Mouse (Mus musculus) thymus, postnatal 4 days (tissue): ENCODE measurements around the gene Eva1b.
"Not testable (repeated sequence)": the region's sequence is repeated elsewhere in the genome, so short reads cannot be mapped to it uniquely, and the experiment has no call there.

ENCODE experiments used
- DNase-seq: peaks from one replicate; pipeline ENCODE4 v3.0.0; 2021

Gene Eva1b

GRCm38 (mm10) chr4:126157562-126157961 lies 10.0 kb downstream of the Eva1b start:
- DNase-seq = peak; percentile 54

GRCm38 (mm10) chr4:126159455-126159854 lies 11.9 kb downstream of the Eva1b start:
- no peak for DNase-seq

GRCm38 (mm10) chr4:126160981-126161380 lies 13.4 kb downstream of the Eva1b start:
- no peak for DNase-seq

- no peak for DNase-seq
Measured at GRCm38 (mm10) chr4:126161456-126161855, 13.9 kb downstream of the Eva1b start.

- no peak for DNase-seq
Measured at GRCm38 (mm10) chr4:126161986-126162385, 14.4 kb downstream of the Eva1b start.

GRCm38 (mm10) chr4:126162544-126163066 lies 15.1 kb downstream of the Eva1b start:
- DNase-seq = peak; percentile 90

GRCm38 (mm10) chr4:126163067-126163659 lies 15.6 kb downstream of the Eva1b start, which contains the start of gene Sh3d21:
Gene Sh3d21 (minus strand): TSS chr4:126163491.
- no peak for DNase-seq

GRCm38 (mm10) chr4:126163685-126164084 lies 16.1 kb downstream of the Eva1b start:
- no peak for DNase-seq

- not testable (repeated sequence) for DNase-seq
Measured at GRCm38 (mm10) chr4:126165092-126165491, 17.5 kb downstream of the Eva1b start.

GRCm38 (mm10) chr4:126166084-126166483 lies 18.5 kb downstream of the Eva1b start:
- no peak for DNase-seq

- no peak for DNase-seq
Measured at GRCm38 (mm10) chr4:126168851-126169250, 21.3 kb downstream of the Eva1b start.

GRCm38 (mm10) chr4:126170737-126171136 lies 23.2 kb downstream of the Eva1b start:
- DNase-seq = not testable (repeated sequence)

GRCm38 (mm10) chr4:126173800-126174199 lies 26.3 kb downstream of the Eva1b start:
- DNase-seq = no peak

- not testable (repeated sequence) for DNase-seq
Measured at GRCm38 (mm10) chr4:126175980-126176379, 28.4 kb downstream of the Eva1b start.

GRCm38 (mm10) chr4:126181170-126181957 lies 33.8 kb downstream of the Eva1b start:
- DNase-seq = peak; percentile 57

- no peak for DNase-seq
Measured at GRCm38 (mm10) chr4:126183034-126183433, 35.5 kb downstream of the Eva1b start.

GRCm38 (mm10) chr4:126187096-126187495 lies 39.6 kb downstream of the Eva1b start:
- DNase-seq = no peak

GRCm38 (mm10) chr4:126190636-126191035 lies 43.1 kb downstream of the Eva1b start:
- no peak for DNase-seq

GRCm38 (mm10) chr4:126194216-126194615 lies 46.7 kb downstream of the Eva1b start:
- DNase-seq = no peak

- DNase-seq = no peak
Measured at GRCm38 (mm10) chr4:126194916-126195315, 47.4 kb downstream of the Eva1b start.

GRCm38 (mm10) chr4:126197485-126197884 lies 49.9 kb downstream of the Eva1b start:
- no peak for DNase-seq
